Mouse (Mus musculus) small intestine, adult 10 weeks (tissue): ENCODE data around the gene Erp27. TPM values are rescaled to one million over a fixed set of nuclear protein-coding genes. Genes with fewer than 3 reads are reported as not detected.

Experiments used
- polyA plus RNA-seq: library from polyadenylated mRNA; stranded (reverse); fragments of 350-450 nt; fragmentation: Illumina TruSeq; extraction: RNeasy Lipid Tissue Mini Kit (QIAGEN cat#74804); gene quantifications from one replicate; pipeline ENCODE4 v1.2.3, GENCODE M21; 2014; ENCODE audit warnings: low replicate concordance

Erp27 gene
- 6.7 TPM for polyA plus RNA-seq

GRCm38 (mm10) chr6:136922080-136922479 lies at the start of gene Erp27:
Gene Erp27 (minus strand): TSS chr6:136922180.

DNA sequence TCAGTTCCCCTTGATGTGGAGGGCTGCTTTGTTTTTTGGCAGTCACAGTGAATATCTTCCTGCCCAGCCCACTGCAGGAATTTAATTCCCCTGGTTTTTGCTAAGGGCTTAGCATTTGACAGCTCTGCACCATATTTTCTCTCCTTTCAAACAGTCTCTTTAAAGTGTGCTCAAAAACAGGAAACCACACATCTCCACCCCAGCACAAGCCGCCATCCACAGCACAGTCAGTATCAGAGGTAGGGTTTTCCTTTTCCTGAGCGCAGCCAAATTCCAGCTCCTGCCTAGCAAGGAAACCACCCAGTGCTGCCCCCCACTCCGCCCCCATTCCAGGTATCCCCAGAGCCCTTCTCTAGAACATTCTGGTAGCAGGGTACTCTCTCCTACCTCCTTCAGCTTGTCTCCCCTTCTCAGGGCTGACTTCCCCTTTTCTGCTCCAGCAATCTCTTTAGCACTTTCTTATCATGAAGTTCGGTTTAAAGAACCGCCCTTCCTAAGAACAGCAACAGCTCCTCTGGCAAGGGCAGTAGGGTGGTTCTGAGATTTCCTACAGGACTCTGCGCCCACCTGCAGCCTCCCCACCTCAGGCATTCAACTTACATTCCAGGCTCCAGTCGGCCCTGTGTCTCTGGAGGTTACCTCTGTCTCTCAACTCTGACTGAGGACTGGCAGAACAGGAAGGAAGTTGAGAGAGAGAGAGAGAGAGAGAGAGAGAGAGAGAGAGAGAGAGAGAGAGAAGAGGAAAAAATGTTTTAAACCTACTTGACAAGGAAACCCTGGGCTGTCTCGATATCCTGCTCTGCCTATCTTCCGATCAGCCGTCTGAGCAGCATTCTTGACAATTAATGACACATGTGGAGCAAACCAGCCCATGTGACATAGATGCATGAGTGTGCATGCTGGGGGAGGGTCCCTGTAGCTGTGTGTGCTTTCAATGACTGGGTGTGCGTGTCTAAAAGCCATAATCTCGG lies 19.4 kb upstream of the Erp27 start, which contains the start of gene Arhgdib:
Arhgdib (minus strand) TSS at position 849 of the 971 bp plus-strand sequence.

GRCm38 (mm10) chr6:136923532-136923931 lies 1.6 kb upstream of the Erp27 start, which contains the start of gene Pde6h:
Gene Pde6h (plus strand): TSS chr6:136923832.

DNA sequence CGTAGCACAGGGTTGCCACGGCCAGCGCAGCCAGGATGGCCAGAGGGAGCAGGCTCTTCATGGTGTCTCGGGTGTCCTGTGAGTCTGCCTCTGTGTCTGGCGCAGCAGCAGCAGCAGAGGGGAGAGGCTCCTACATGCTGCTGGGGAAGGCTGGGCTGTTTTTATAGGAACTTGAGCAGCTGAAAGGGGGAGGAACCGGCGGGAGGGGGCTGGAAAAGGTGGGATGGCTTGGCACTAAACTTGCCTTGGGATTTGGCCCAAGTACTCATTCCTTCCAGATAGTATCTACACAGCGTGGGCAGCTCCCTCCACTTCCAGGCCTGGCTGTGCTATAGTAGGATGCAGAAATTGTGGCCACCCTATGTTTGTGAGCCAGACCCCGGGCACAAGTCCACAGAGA lies 46.3 kb downstream of the Erp27 start, which contains the start of gene Mgp:
Mgp (minus strand) TSS at position 154 of the 400 bp plus-strand sequence.

Other genes starting within 250 kb of the Erp27 start
- gene Gucy2c, start 140.4 kb downstream of the Erp27 start, polyA plus RNA-seq, result 101 TPM
- gene Hist4h4, start 117.8 kb downstream of the Erp27 start, polyA plus RNA-seq, result 0.19 TPM
- gene H2afj, start 113.9 kb downstream of the Erp27 start, polyA plus RNA-seq, result 8.5 TPM
- gene BC049715, start 94.6 kb downstream of the Erp27 start, polyA plus RNA-seq, result 0.37 TPM
- 58.0 TPM for gene Wbp11, start 93.9 kb downstream of the Erp27 start, polyA plus RNA-seq
- gene Smco3, start 86.7 kb downstream of the Erp27 start, polyA plus RNA-seq, result 0.48 TPM
- gene Art4, start 64.4 kb downstream of the Erp27 start, polyA plus RNA-seq, result not detected
- gene Mgp, start 46.4 kb downstream of the Erp27 start, polyA plus RNA-seq, result 16.0 TPM
- gene Pde6h, start 1.7 kb upstream of the Erp27 start, polyA plus RNA-seq, result not detected
- 14.7 TPM for gene Arhgdib, start 19.7 kb upstream of the Erp27 start, polyA plus RNA-seq
- 7.4 TPM for gene Rerg, start 248.3 kb upstream of the Erp27 start, polyA plus RNA-seq